Comparison of ENCODE assay signal across 17 mouse cellular contexts in the genomic region with DNA sequence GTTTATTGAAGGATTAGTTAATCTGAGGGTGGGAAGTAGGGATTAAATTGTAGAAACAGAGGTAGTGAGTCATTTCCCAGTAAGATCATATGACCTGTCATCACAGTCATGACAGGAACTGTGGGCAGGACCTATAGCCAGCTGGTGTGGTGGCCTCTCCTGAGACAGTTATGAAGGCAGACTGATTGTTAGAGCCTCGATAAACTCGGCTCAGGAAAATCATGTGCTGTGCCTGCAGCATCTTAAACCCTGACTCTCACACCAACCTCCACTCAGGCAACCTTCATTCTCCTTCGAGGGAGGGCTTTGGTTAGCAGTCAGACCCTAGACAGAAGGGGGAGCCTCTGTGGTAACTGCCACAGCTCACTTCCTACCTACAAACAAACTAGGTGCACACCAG. TPM values are rescaled to one million over a fixed set of nuclear protein-coding genes. Genes with fewer than 3 reads are reported as not detected.
DNase-seq lines count a peak whose midpoint lies in the region; ATAC-seq and TF ChIP-seq lines count a peak whose summit lies in the region.
"Had no signal": no experiment of that assay in that cellular context is flagged by ENCODE, and none has a peak within 500 bp of the region (broad histone marks: within the 10 kb centered on the region; RNA-seq: fewer than 3 reads in every experiment).

No protein-coding gene starts in this region.

- H3K9me3 ChIP-seq in G1E (replicated peaks) = no peaks in the 10 kb centered on the region
- no peaks in the 10 kb centered on the region for H3K9me3 ChIP-seq in forebrain, embryonic 12.5 days
- H3K9me3 ChIP-seq: forebrain, embryonic 13.5 days; hindbrain, embryonic 12.5 days; midbrain, embryonic 13.5 days had no signal

- H3K4me1 ChIP-seq in G1E (ENCODE audit: insufficient read depth, low read depth, low read length) = peaks cover 28% of the 10 kb centered on the region
- H3K4me1 ChIP-seq in forebrain, embryonic 12.5 days = peaks cover 13% of the 10 kb centered on the region

- H3K4me3 ChIP-seq in G1E (ENCODE audit: low read depth, low read length) = no peak overlapping the region
- no peak overlapping the region for H3K4me3 ChIP-seq in forebrain, embryonic 12.5 days (replicated peaks)
- H3K4me3 ChIP-seq: forebrain, embryonic 13.5 days; hindbrain, embryonic 12.5 days; midbrain, embryonic 13.5 days had no signal

- no peak overlapping the region for H3K4me2 ChIP-seq in forebrain, embryonic 12.5 days
- H3K4me2 ChIP-seq: forebrain, embryonic 13.5 days; hindbrain, embryonic 12.5 days; midbrain, embryonic 13.5 days had no signal

- ATAC-seq in G1E (ENCODE audit: extremely low read depth, insufficient number of reproducible peaks, low FRiP score, poor library complexity, severe bottlenecking) = peak; percentile 86
- ATAC-seq in megakaryocyte, adult 5-6 weeks (ENCODE audit: poor library complexity, severe bottlenecking) = peak; percentile 33
- no peak for ATAC-seq in forebrain, embryonic 12.5 days (ENCODE audit: low FRiP score)
- ATAC-seq in frontal cortex, adult (ENCODE audit: low TSS enrichment) = no peak
- ATAC-seq: forebrain, embryonic 13.5 days; midbrain, embryonic 13.5 days had no signal

- WGBS in forebrain, embryonic 12.5 days = 57% methylated on average over 3 of the region's 3 CpGs

- DNase-seq in A20 (ENCODE audit: low read depth, low spot score) (peak; percentile 50), G1E (ENCODE audit: low spot score) (no peak)
- peak; percentile 63 for DNase-seq in thymus, postnatal 25 days
- DNase-seq in kidney, postnatal 4 days = no peak
- DNase-seq: adrenal gland, postnatal 25 days; heart, adult 11 months; kidney, adult 11 months; kidney, postnatal 10 days; liver; lung, adult 18-20 months; lung, postnatal 36 days had no signal

- H3K27ac ChIP-seq in forebrain, embryonic 12.5 days = no peak overlapping the region
- H3K27ac ChIP-seq: forebrain, embryonic 13.5 days; hindbrain, embryonic 12.5 days; midbrain, embryonic 13.5 days had no signal

- H3K27me3 ChIP-seq in G1E (ENCODE audit: insufficient read depth, low read length) = peaks cover 29% of the 10 kb centered on the region; the same call in 1 of the 2 replicates
- no peaks in the 10 kb centered on the region for H3K27me3 ChIP-seq in forebrain, embryonic 12.5 days
- H3K27me3 ChIP-seq: forebrain, embryonic 13.5 days; hindbrain, embryonic 12.5 days had no signal

- no peak overlapping the region for H3K9ac ChIP-seq in forebrain, embryonic 12.5 days
- H3K9ac ChIP-seq: forebrain, embryonic 13.5 days; hindbrain, embryonic 12.5 days; midbrain, embryonic 13.5 days had no signal

- no peaks in the 10 kb centered on the region for H3K36me3 ChIP-seq in G1E (replicated peaks)
- no peaks in the 10 kb centered on the region for H3K36me3 ChIP-seq in forebrain, embryonic 12.5 days (replicated peaks)
- H3K36me3 ChIP-seq: hindbrain, embryonic 12.5 days; midbrain, embryonic 13.5 days had no signal

- TF ChIP-seq CTCF in G1E (IDR thresholded peaks at IDR 0.05; ENCODE audit: low read depth, low read length) = no peak

RNA-seq across cellular contexts. Expression of gene Aff1, which starts 27.7 kb away (rescaled TPM):
- total RNA-seq in G1E (2014; fragmentation: Nextera tagmentation) = 109 and 152 TPM in 2 replicates
- total RNA-seq in G1E (2017) = 14.0 and 16.6 TPM in 2 replicates
- polyA plus RNA-seq in G1E (2012) = 50.3 and 51.3 TPM in 2 replicates
- total RNA-seq in megakaryocyte, adult 5-6 weeks (2015) = 45.0 and 51.0 TPM in 2 replicates
- 16.3 and 29.0 TPM in 2 replicates for total RNA-seq in megakaryocyte, adult 5-6 weeks (2017)
- 3.7 and 4.3 TPM in 2 replicates for polyA plus RNA-seq in forebrain, embryonic 12.5 days (2016; fragmentation: Nextera tagmentation; extraction: Ambion mirVana)

Comparison
In these comparisons a context has a peak if more than half of its experiments do, and no peak if none do; other contexts are left out.
1. DNase-seq: peak in A20 (single experiment) and thymus, postnatal 25 days (single experiment); none in G1E (single experiment) and kidney, postnatal 4 days (0 of 2).
2. ATAC-seq: peak in G1E (single experiment) and megakaryocyte, adult 5-6 weeks (single experiment); none in forebrain, embryonic 12.5 days (single experiment) and frontal cortex, adult (single experiment).